Mouse (Mus musculus) kidney, postnatal 36 days (tissue): ENCODE measurements around the gene Mpg.

Source experiments
- DNase-seq, 2 experiments: peaks; one replicate each; pipeline ENCODE4 v3.0.0; 2021 to 2022; ENCODE audit warnings: mixed read lengths in 2 of 2

Mpg gene

DNA sequence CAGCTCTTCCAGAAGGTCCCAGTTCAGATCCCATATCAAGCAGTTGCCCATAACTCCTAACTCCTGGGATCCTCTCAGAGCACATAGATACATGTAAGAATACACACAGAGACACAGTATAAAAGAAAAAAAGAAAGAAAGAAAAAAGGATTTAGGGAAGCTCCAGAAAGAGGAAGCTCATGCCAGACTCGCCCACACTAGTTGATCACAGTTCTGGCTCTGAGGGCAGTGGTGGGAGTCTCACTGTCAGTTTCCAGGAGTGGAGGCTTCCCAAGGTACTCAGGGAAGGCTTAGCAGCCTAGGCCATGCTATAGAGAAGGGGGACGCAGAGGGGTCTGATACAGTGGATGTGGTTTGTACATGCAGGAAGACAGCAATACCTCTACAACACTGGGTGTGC, 4.8 kb downstream of the Mpg start:
- no peak for DNase-seq

DNA sequence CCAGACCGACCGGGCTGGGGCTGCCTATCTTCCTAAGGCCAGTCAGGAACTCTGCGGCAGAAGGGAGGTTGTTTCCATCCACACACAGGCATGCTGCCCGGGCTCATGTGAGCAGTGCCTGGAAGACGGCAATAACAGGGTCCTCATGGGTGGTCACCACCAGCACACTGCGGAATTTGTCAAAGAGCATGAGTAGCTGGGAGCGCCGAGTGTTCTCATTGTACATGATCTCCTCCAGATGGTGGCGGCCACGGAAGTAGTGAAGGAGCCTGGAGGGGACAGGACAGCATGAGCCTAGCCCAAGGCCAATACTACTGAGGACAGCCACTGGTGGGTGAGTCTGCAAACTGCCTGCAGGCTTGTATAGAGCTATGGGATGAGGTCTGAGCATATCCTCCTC, 6.5 kb downstream of the Mpg start:
- no peak for DNase-seq

DNA sequence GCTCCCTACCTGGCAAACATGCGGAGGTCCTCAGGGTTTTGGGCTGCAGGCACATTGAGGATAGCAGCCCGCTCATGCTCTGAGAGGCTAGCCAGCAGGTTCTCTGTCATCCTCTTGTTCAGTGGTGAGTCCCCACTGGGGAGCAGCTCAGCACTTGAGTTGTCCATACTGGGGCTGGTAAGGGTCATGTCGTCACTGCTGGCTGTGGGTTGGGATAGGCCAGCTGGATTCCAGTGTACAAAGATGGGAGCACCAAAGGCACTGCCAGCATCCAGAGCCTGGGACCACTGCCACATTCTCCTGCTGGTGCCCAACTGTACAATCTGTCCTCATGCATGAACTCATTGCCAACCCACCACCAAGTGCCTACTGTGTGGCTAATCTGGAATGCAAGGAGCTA, 7.6 kb downstream of the Mpg start:
- no peak for DNase-seq

DNA sequence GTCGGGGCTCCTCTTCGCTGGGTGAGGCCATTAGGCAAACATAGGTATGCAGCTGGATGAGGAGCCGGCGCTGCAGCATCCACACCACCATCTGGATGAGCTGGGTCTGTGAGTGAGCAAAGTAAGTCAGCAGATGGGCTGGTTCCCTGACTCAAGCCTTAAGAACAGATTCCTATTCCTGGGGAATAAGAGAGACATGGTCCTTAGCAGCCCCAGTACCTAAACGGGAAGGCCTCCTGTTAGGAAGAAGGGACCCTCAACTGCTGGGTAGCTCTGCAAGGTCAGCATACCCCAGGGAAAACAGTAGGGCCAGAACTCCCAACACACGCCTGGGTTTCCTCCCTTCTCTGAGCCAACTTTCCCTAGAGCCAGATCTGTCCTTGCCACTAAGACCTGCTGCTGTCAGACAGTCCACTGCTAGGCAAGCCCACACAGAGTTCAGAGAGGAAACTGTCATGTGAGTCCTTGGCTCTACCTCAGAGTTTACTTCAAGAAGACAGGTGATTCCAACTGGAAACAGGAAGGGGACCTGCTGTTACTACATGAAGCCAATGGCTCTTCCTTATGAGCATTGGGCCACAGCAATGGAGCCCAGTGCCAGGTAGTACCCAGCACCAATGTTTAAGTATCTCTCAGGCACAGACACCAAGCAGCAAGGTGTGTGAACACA, 8.6 kb downstream of the Mpg start:
- DNase-seq, result peak; percentile 37 to 65

DNA sequence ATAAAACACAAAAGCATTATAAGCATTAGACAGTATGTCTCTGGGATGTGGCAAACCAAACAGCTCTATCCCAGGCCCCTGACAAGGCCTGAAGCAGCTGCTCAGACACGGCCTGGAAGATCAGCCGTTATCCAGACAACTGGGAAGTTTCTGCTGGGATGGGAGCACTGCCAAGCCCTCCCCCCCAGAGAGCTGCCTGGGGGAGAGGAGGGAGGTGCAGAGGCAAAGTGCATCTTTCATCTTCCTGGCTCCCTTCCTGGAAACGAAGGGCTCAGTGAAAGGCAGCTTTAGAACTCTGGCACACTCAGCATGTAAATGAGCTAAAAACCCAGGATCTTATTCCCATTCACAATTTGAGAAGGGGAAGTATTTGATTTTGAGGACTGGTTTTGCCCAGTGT, 9.3 kb downstream of the Mpg start:
- DNase-seq, result peak; percentile 93

DNA sequence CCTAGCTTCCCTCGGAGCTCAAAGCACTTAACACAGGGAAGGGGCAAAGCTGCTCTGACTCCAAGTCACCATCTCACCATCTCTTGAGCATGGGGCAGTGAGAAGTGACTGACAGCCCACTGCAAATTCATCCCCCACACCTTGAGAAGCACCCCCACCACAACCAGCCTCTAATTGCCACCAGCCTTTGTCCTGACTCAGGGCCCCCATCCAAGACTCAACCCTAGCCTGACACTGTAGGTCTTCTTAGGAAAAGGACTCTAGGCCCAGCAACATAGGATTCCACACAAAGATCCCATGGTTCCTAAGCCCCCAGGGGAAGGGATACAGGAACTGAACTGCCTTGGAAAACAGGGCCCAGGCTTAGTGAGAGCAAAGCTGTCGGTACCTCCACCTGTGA, 9.8 kb downstream of the Mpg start:
- DNase-seq, result no peak

GRCm38 (mm10) chr11:32236712-32237410, 10.6 kb downstream of the Mpg start:
- DNase-seq, result peak; percentile 60 to 87

- no peak for DNase-seq
These were observed 11.1 kb downstream of the Mpg start for GRCm38 (mm10) chr11:32237411-32237795.

DNA sequence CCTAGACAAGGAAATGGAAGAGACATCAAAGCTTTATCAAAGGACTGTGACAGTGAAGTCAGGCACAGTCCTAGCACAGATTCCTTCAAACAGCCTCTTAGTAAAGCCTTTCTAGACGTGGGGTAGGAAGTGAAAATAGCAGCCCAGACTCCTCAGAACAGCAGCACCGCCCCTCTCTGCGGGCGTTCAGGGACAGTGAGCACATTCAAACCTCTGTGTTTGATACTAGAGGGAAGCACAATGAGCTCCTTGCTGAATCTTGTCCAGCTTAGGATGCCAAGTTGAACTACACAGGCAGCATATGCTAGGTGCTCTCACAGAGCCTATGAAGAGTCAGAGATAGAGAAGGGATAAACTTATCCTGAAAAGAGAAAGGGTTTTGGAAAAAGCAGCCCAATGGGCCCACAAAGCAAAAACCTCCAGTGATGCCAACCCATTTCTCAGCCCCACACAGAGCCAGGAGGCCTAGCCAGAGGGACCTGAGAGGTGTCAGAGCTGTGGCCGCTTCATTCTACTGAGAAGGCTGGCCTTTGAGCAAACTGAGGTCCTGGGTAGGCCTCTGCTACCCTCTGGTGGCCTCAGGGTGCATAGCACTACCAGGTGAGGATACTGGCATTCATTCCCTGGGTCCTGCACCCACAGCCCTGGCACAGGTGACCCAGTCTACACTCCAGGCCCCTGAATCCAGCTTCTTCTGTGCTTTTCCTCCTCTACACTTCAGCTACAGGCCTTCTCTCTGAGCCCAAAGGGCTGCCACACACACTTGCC, 12.0 kb downstream of the Mpg start:
- peak; percentile 74 to 86 for DNase-seq

GRCm38 (mm10) chr11:32241391-32241790, 15.1 kb downstream of the Mpg start:
- peak; percentile 45 to 54 for DNase-seq

DNA sequence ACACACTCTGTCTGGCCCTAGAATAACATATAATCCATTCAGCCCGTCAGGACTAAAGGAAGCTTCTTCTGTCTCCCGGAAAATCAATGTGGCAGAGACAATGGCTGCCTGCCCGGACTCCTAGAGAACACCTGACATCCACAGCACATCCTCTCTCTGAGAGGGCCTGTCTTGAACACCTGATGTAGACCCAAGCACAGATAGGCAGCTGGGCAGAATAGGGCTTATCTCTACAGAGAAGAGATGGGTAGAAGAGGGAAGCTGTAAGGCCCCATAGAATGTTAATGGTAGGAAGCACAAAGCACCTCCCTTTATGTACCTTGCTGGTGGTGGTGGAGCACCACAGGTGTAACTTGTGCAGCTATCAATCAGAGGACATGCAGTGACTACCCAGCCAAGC, 15.9 kb downstream of the Mpg start:
- DNase-seq, result no peak

- peak in 1 of 2 experiments; percentile 53 for DNase-seq
These were observed 17.1 kb downstream of the Mpg start for GRCm38 (mm10) chr11:32243205-32243955.

- DNase-seq, result no peak
These were observed 17.8 kb downstream of the Mpg start for GRCm38 (mm10) chr11:32244064-32244463.

- no peak for DNase-seq
These were observed 18.3 kb downstream of the Mpg start for GRCm38 (mm10) chr11:32244617-32245016.

DNA sequence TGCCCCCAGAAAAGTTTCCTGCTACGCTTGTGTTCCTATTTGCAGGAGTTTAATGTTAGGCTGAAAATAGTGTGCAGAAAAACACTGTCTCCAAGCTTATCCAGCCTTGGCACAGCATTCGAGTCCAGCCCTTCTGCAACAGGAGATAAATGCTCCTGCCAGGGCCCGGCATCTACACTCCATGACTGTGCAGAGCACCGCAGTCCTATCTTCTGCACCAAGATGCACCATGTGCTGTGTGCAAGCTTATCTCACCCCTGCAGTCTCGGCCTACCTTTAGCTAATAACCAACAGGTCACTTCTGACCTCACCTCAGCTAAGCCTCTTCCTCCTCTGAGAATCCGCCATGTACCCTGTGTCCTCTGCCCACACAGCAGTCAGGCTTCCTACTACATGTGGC, 19.3 kb downstream of the Mpg start:
- DNase-seq, result no peak

DNA sequence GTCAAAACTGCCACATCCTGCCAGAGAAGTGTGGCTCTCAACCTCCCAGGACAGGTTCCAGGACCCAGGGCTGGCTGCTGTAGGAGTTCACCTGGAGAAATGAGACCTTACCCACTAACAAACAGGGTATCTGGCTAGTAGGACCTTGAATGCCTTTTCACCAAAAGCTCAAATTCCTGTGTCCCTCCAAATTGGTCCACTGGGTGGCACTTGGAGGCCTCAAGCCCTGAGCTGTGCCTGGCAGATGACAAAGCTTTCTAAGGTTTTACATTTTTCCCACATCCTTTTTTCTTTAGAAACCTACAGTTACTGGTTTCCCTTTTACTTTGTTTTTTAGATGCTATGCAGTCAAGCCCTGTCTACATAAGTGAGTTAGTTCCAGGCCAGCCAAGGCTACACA, 20.8 kb downstream of the Mpg start:
- DNase-seq, result no peak

GRCm38 (mm10) chr11:32248350-32248749, 22.0 kb downstream of the Mpg start:
- DNase-seq, result no peak

- no peak for DNase-seq
These were observed 24.8 kb downstream of the Mpg start for GRCm38 (mm10) chr11:32250880-32251763.

GRCm38 (mm10) chr11:32253121-32253520, 26.8 kb downstream of the Mpg start:
- no peak for DNase-seq

DNA sequence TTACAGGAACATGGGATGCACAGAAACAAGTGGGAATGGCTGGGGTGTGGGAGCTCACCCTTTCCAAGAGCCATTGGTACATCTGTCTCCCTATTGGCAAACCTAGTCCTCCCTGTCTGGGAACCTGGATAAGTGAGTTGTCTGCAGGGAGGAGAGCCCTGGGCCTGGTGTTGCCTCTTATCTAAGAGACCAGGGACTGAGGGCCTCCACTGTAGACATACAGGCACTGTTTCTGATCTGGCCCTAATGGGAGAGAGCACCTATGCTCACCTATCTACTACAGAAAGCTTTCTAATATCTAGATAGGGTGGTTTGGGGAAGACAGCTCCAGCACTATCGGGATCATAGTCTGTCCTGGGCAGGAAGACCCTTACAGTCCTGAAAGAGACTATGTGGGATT, 29.8 kb downstream of the Mpg start:
- DNase-seq, result no peak

GRCm38 (mm10) chr11:32256566-32256965, 30.3 kb downstream of the Mpg start:
- DNase-seq, result no peak
